Mouse (Mus musculus): Measurements from ENCODE around the gene Dgkg.

Dgkg gene

GRCm38 (mm10) chr16:22645256-22645655 lies 11.8 kb downstream of the Dgkg start:
- DNase-seq (ENCODE audit: low read depth, low spot score) = no peak

DNA sequence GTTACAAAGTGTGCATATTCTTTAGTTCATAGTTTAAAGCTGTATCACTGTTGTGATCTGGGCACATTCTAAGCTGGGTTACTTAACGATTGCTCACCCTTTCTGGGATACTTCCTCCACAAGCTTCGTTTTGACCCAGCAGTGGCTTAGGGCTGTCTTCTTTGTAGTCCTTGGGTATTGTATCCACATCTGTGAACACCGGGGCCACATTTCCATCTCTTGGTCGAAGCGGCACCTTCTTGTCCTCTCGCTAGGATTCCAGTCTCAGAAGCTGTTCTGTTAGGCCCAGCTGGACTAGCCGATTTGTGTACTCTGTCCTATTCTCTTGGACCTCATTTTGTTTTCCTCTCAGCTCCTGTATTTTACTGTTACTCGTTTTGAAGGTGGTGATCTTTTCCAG lies 13.6 kb downstream of the Dgkg start:
- DNase-seq (ENCODE audit: low read depth, low spot score) = no peak

DNA sequence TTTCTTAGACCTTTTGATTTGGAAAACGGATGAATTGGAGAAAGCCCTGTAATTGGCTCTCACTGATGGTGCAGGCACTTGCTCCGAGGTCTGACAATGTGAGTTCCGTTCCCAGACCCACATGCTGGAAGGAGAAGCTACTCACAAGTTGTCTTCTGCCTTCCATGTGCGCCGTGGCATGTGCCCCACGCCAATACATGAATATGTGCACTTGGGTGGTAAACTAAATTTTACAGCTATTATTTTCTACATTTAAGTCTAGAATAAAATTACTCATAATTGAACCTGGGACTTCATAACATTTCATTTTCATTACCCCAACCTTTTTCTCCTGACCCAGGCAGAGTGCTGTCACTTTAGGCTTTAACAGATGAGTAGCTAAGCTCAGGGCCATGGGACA lies 14.1 kb downstream of the Dgkg start:
- no peak for DNase-seq (ENCODE audit: low read depth, low spot score)

DNA sequence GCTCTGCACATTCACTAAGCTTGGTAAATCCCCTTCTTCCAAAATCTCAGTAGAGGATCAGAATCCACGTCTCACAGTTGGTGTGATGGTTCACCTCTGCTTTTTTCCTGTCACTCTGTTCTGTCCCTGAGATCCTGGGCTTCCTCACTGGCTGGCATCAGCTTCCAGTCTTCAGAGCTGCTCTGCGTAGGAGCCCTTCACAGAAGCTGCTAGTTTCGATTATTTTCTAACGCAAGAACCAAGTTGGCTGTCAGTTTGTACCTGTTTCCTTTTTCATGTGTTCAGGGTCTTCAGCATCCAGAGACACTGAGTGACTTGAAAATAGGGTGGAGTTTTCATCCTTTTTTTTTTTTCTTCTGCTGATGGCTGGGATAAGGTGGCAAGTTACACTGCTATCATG lies 15.0 kb downstream of the Dgkg start:
- no peak for DNase-seq (ENCODE audit: low read depth, low spot score)

DNA sequence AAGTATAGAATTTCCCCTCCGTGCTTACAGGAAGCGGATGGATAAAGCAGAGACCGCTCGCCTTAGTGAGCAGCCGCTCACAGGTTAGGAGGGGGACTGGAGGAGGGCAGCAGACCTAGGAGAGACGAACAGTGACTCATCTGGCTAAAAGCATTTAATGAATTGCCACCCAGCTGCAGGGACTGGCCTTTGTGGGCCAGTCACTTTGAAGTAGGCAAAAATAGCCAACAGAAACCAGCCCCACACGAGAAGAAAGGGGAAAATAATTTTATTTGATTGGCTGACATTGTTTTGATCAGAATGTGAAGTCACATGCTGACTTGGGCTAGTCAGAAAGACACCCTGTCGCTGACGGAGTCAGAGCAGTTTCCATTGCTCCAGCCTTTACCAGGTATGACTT lies 15.4 kb downstream of the Dgkg start:
- DNase-seq (ENCODE audit: low read depth, low spot score) = no peak

DNA sequence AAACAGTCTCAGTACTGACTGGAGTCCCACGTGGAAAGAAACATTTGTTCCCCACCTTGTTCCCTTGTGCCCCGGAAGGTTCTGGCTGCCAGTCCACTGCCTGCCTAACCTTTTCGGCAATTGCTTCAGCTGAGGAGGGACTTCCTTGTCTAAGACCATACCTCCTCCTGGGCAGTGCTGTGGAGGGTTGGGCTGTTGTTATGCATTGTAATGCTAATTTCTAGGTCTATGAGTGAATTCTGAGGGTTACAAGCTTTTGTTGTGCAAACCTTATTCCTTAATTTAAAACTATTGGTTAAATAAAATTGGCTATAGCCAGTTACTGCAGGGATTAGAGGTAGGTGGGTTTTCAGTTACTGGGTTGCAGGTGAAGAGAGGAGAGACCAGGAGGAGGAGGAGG lies 19.7 kb downstream of the Dgkg start:
- DNase-seq (ENCODE audit: low read depth, low spot score) = no peak

GRCm38 (mm10) chr16:22635706-22636105 lies 21.3 kb downstream of the Dgkg start:
- DNase-seq (ENCODE audit: low read depth, low spot score) = no peak

DNA sequence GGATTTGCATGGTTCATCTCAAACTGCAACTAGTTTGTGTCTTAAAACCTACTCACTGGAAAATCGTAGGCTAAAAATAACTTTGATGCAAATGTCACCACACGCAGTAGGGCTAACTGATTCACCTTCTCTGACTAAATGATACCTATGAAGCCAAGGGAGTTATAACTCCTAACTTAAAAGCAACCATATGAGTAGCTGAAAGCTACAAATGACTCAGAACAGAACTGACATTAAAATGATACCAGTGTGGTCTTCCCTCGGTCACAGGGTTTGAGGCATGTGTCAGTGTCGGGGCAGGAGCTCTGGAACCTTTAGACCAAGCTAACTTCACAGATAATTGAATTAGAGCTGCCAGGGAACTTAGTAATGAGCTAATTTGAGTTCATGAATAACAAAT lies 24.0 kb downstream of the Dgkg start:
- no peak for DNase-seq (ENCODE audit: low read depth, low spot score)

- no peak for DNase-seq (ENCODE audit: low read depth, low spot score)
These were observed 26.7 kb downstream of the Dgkg start for GRCm38 (mm10) chr16:22630351-22630750.

DNA sequence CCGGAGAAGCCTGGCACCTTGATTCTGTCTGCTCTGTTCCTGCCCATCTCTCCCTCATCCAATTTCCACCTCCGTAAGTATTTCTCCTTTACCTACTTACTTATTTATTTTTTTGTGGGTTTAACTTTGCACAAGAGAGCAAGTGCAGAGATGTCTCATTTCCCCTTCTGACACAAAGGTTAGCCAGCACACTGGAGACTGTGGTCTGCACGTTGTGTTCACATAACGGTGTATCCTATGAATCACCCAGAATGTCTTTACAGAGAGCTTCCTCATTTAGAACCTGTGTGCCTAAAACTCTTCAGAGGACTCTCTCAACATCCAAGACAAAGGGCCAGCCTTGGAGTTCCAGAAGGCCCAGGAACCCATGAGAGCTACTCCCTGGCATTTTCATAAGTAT lies 27.1 kb downstream of the Dgkg start:
- no peak for DNase-seq (ENCODE audit: low read depth, low spot score)

DNA sequence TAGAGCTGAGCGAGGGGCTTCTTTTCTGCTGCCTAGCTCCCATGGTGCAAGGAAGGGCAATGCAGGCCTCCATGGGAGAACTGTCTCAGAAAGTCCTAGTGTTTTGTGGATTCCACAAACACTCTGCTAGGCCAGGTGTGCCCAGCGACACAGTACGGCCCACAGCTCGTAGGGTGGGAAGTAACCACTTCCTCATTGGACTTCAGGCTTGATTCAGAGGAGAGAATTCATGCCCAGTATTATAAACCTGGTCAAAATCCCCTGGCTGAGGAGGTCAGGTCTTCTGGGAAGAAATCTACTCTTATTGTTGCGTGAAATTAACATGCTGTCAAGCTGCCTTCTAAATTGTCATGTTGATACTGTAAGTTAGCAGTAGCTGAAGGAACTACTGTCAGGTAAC lies 31.0 kb downstream of the Dgkg start:
- no peak for DNase-seq (ENCODE audit: low read depth, low spot score)

- DNase-seq (ENCODE audit: low read depth, low spot score) = no peak
These were observed 31.6 kb downstream of the Dgkg start for GRCm38 (mm10) chr16:22625412-22625811.

DNA sequence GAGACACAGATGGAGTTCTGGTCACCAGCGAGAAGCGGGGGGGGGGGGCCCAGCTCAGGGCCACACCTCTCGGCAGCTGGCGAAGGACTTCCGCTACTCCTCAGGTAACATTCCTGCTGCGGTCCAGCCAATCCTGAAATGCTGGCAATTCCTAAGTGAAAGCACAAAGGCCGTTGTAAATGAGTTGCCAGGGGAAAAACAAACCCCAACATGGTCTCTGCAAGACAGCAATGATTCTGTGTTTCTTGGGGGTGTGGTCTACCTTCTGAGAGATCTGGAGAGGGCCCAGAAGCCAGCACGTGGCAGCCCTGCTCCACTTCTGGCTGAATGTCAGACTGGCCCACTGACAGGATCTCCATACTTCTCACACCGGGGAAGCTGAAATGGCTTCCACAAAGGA lies 34.7 kb downstream of the Dgkg start:
- no peak for DNase-seq (ENCODE audit: low read depth, low spot score)

DNA sequence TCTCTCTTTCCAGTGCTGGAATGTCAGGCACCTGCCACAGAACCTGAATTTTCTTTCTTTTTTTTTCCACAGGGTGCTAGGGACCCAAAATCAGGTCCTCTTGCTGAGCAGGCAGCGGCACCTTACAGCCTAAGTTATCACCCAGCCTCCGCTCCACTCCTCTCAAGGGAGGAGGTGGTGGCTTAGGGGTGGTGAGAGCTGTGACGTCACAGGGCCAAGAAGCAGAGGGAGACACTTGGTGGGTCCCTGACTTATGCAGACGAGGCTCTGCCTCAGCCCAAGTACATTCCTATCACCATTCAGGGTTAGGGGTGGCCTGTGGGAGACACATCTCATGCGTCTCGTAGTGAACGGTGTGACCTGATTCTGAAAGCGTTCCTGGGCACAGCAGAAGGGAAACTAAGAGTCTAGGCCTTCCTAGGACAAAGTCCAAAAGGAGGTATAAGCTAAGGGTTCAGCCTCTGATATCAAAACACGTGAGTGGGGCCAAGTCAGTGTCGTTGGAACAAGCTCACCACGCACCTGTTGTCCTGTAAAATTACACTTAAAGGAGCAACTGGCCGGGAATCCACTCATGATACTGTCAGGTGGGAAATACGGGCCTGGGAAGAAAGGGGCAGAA lies 35.6 kb downstream of the Dgkg start:
- no peak for DNase-seq (ENCODE audit: low read depth, low spot score)

DNA sequence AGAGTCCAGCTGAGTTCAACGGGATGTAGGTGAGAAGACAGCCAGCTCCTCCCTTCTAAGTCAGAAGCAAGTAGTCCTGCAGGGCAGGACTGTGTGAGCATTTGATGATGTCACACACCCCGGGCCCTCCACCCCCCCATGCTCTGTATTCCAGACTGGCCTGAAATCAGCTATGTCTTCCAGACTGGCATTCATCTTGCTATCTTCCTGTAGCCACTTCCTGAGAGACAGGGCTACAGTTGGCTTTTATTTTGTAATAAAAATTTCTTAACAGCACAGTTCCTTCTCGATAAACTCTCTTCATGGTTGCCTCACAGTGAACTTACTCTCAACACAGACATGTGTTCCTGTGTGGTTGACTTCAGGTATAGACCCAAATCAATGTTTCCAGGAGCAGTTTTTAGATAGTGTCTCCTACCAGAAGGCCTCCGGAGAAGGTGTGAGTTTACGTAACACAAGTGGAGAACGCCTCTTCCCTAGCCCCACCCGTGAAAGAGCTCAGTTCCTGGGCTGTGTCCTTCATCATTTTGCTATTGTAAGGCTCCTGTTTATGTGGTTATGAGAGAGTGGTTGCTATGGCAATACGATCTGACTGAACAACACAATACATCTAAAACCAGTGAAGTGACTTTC lies 38.5 kb downstream of the Dgkg start:
- DNase-seq (ENCODE audit: low read depth, low spot score) = no peak

GRCm38 (mm10) chr16:22615805-22616204 lies 41.2 kb downstream of the Dgkg start:
- no peak for DNase-seq (ENCODE audit: low read depth, low spot score)

- DNase-seq (ENCODE audit: low read depth, low spot score) = no peak
These were observed 43.6 kb downstream of the Dgkg start for GRCm38 (mm10) chr16:22613186-22614073.

- DNase-seq (ENCODE audit: low read depth, low spot score) = no peak
These were observed 49.0 kb downstream of the Dgkg start for GRCm38 (mm10) chr16:22608046-22608445.

DNA sequence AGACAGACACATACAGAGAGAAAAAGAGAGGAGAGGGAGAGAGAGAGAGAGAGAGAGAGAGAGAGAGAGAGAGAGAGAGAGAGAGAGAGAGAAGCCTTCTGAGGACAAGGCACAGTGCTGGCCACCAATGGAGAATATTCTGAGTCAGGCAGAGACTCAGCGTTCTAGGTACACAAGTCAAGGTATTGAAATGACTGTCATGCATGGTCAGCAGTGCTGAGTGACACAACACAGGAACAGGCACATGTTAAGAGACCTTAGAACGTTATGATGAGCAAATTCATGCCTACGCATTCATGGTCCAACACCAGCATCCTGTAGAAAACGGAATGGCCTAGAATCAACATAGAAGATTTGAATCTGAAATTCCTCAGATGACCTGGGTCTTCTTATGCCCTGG lies 50.0 kb downstream of the Dgkg start:
- no peak for DNase-seq (ENCODE audit: low read depth, low spot score)

GRCm38 (mm10) chr16:22602399-22602798 lies 54.6 kb downstream of the Dgkg start:
- no peak for DNase-seq (ENCODE audit: low read depth, low spot score)

- no peak for DNase-seq (ENCODE audit: low read depth, low spot score)
These were observed 55.3 kb downstream of the Dgkg start for GRCm38 (mm10) chr16:22601756-22602155.

GRCm38 (mm10) chr16:22600108-22600699 lies 56.8 kb downstream of the Dgkg start:
- DNase-seq (ENCODE audit: low read depth, low spot score) = no peak

All from retina, postnatal 7 days (tissue).